Mouse (Mus musculus) thymus, adult 2 months (tissue): ENCODE data around the gene Gpr33.

Experiments
- CTCF ChIP-seq: fragments of 200-500 bp; IDR thresholded peaks from 2 replicates; pipeline ENCODE4 v1.5.1; 2012; ENCODE audit warnings: mild to moderate bottlenecking, control low read depth, low read length, moderate library complexity, borderline replicate concordance; ENCODE audit not compliant: control insufficient read depth, poor library complexity, insufficient read depth; ENCODE audit errors: extremely low read depth
- POLR2A ChIP-seq: fragments of 200-500 bp; IDR thresholded peaks from 2 replicates; pipeline ENCODE4 v1.6.1; 2012; ENCODE audit warnings: mild to moderate bottlenecking, low read length, control low read depth, moderate library complexity; ENCODE audit not compliant: control insufficient read depth, poor library complexity, insufficient read depth; ENCODE audit errors: extremely low read depth

- TF ChIP-seq POLR2A (no peak), CTCF (no peak)
These were observed 21.2 kb downstream of the Gpr33 start for GRCm38 (mm10) chr12:52006633-52006994.
